Mouse (Mus musculus) heart, postnatal 14 days (tissue): ENCODE measurements around the gene Ppp1r10. TPM values are rescaled to one million over a fixed set of nuclear protein-coding genes. Genes with fewer than 3 reads are reported as not detected.
A peak's percentile ranks its signal among the peaks of the same experiment; 100 is the strongest.

Experiments used
- DNase-seq, 2 experiments: peaks; one replicate each; pipeline ENCODE4 v3.0.0; 2021 to 2022
- intact Hi-C: fragments of 180-260 bp; cut with DNase I; formaldehyde crosslinking; loops from one replicate; pipeline ENCODE4 v1.15.1; 2025
- total RNA-seq, 2 experiments: library from RNA; stranded (reverse); gene quantifications; 2 replicates each; pipeline ENCODE4 v1.2.3; 2021

The Ppp1r10 gene
- total RNA-seq, 2 experiments from 2014 or later, result 43.4 to 49.0 TPM

GRCm38 (mm10) chr17:35897644-35898573, 18.3 kb upstream of the Ppp1r10 start:
- intact Hi-C loops, result no loop called here
- no peak for DNase-seq

- DNase-seq, result no peak
- intact Hi-C loops, result no loop called here
Observed at GRCm38 (mm10) chr17:35900636-35901035, 15.6 kb upstream of the Ppp1r10 start.

GRCm38 (mm10) chr17:35903343-35903991, 12.8 kb upstream of the Ppp1r10 start:
- DNase-seq, result peak; percentile 47 to 74
- intact Hi-C loops, result no loop called here

- intact Hi-C loops, result no loop called here
- no peak for DNase-seq
Observed at GRCm38 (mm10) chr17:35903992-35904355, 12.3 kb upstream of the Ppp1r10 start.

- intact Hi-C loops, result no loop called here
- no peak for DNase-seq
Observed at GRCm38 (mm10) chr17:35905587-35905986, 10.6 kb upstream of the Ppp1r10 start.

- intact Hi-C loops, result no loop called here
- DNase-seq, result no peak
Observed at GRCm38 (mm10) chr17:35907609-35908008, 8.6 kb upstream of the Ppp1r10 start.

GRCm38 (mm10) chr17:35909186-35909918, 6.9 kb upstream of the Ppp1r10 start:
- DNase-seq, result no peak

GRCm38 (mm10) chr17:35909919-35910369, 6.3 kb upstream of the Ppp1r10 start, which contains the start of gene Atat1:
Gene Atat1, minus strand, starts transcription at chr17:35910075.
- intact Hi-C loops, result loop anchor here (5.0 kb wide), 1 partner anchor 33 kb away; the partner anchor contains the start of gene Dhx16
- DNase-seq, result peak; percentile 93 to 97

More at GRCm38 (mm10) chr17:35909186-35909918, 6.9 kb upstream of the Ppp1r10 start:
- intact Hi-C loops, result no loop called here

GRCm38 (mm10) chr17:35914975-35915374, 1.3 kb upstream of the Ppp1r10 start:
- no peak for DNase-seq
- intact Hi-C loops, result loop anchor here (5.0 kb wide), 1 partner anchor 38 kb away; the partner anchor contains the start of gene Dhx16

- intact Hi-C loops, result no loop called here
- DNase-seq, result no peak
Observed at GRCm38 (mm10) chr17:35915538-35916296, 517 bp upstream of the Ppp1r10 start.

GRCm38 (mm10) chr17:35917143-35917462, 869 bp downstream of the Ppp1r10 start:
- intact Hi-C loops, result no loop called here

GRCm38 (mm10) chr17:35917463-35918251, 1.4 kb downstream of the Ppp1r10 start:
- intact Hi-C loops, result no loop called here
- DNase-seq, result peak in 1 of 2 experiments; percentile 59

More at GRCm38 (mm10) chr17:35917143-35917462, 869 bp downstream of the Ppp1r10 start:
- peak; percentile 40 to 49 for DNase-seq

GRCm38 (mm10) chr17:35918276-35919059, 2.2 kb downstream of the Ppp1r10 start:
- DNase-seq, result peak in 1 of 2 experiments; percentile 61
- intact Hi-C loops, result no loop called here

GRCm38 (mm10) chr17:35919060-35919715, 3.0 kb downstream of the Ppp1r10 start:
- peak; percentile 90 to 96 for DNase-seq
- intact Hi-C loops, result no loop called here

- no peak for DNase-seq
- intact Hi-C loops, result no loop called here
Observed at GRCm38 (mm10) chr17:35919864-35920301, 3.6 kb downstream of the Ppp1r10 start.

- no peak for DNase-seq
- intact Hi-C loops, result no loop called here
Observed at GRCm38 (mm10) chr17:35920384-35920783, 4.2 kb downstream of the Ppp1r10 start.

GRCm38 (mm10) chr17:35920862-35921562, 4.8 kb downstream of the Ppp1r10 start:
- intact Hi-C loops, result no loop called here
- peak in 1 of 2 experiments; percentile 48 for DNase-seq
